Mouse (Mus musculus): ENCODE data around the gene Pgpep1l.

GRCm38 (mm10) chr7:68230831-68231230 is 33.2 kb downstream of the Pgpep1l start:
- TF ChIP-seq CTCF (IDR thresholded peaks at IDR 0.05; ENCODE audit: low read depth, low read length) (no peak), POLR2A (IDR thresholded peaks at IDR 0.05; ENCODE audit: borderline replicate concordance, low read depth, low read length) (no peak)

Measured in bone marrow macrophage, adult 2 months (primary cell).